8 mouse cellular contexts compared by ENCODE assay signal in genomic region chr1:43934416-43934810, GRCm38 (mm10). TPM values are rescaled to one million over a fixed set of nuclear protein-coding genes. Genes with fewer than 3 reads are reported as not detected.
DNase-seq lines count a peak whose midpoint lies in the region; ATAC-seq and TF ChIP-seq lines count a peak whose summit lies in the region.

No protein-coding gene starts in this region.

- peak overlapping the region; percentile 94 for H3K27ac ChIP-seq in layer of hippocampus, adult 2 months
- peak overlapping the region; percentile 75 for H3K27ac ChIP-seq in brown adipose tissue, adult 24 weeks (replicated peaks; ENCODE audit: low read depth, low read length)
- peak overlapping the region; percentile 94 for H3K27ac ChIP-seq in hindbrain, embryonic 16.5 days (ENCODE audit: low read depth, low read length)

- no peaks in the 10 kb centered on the region for H3K27me3 ChIP-seq in hindbrain, embryonic 16.5 days (replicated peaks; ENCODE audit: control insufficient read depth, insufficient read depth, low read length)

- H3K4me1 ChIP-seq in brown adipose tissue, adult 24 weeks (ENCODE audit: control insufficient read depth, insufficient read depth, insufficient read length, low read length) = no peaks in the 10 kb centered on the region; the same call in 1 of the 2 replicates
- H3K4me1 ChIP-seq in hindbrain, embryonic 16.5 days (ENCODE audit: control insufficient read depth, insufficient read depth, low read depth, low read length) = peaks cover 13% of the 10 kb centered on the region

- no peak for ATAC-seq in hindbrain, embryonic 16.5 days
- ATAC-seq in monocyte, adult 5-6 weeks (replicated peaks; ENCODE audit: insufficient number of reproducible peaks, low FRiP score, low TSS enrichment, poor library complexity, severe bottlenecking) = 0 out of 2 replicates have a peak, but pooled peaks have one; percentile 3

- H3K36me3 ChIP-seq in hindbrain, embryonic 16.5 days (ENCODE audit: control insufficient read depth, insufficient read depth, low read length) = no peaks in the 10 kb centered on the region

- no peak for TF ChIP-seq CTCF in layer of hippocampus, adult 2 months (conservative IDR thresholded peaks at IDR 0.05)

- 3% methylated on average over 17 of the region's 17 CpGs for WGBS in hindbrain, embryonic 16.5 days

- no peak for DNase-seq in layer of hippocampus, adult 2 months (ENCODE audit: low spot score in 2 of 2)
- DNase-seq in layer of hippocampus, postnatal 36 days = no peak
- no peak for DNase-seq in left cerebral cortex, postnatal 25 days (ENCODE audit: low spot score in 2 of 2)
- no peak for DNase-seq in retina, postnatal 1 day
- no peak for DNase-seq in left cerebral cortex, adult 8-10 months (ENCODE audit: low spot score in 2 of 2)

- peak overlapping the region; percentile 65 for H3K4me2 ChIP-seq in hindbrain, embryonic 16.5 days (ENCODE audit: low read length)

- peak overlapping the region; percentile 99 for H3K9ac ChIP-seq in hindbrain, embryonic 16.5 days (ENCODE audit: low read depth, low read length)

- peak overlapping the region; percentile 84 for H3K4me3 ChIP-seq in layer of hippocampus, adult 2 months
- H3K4me3 ChIP-seq in brown adipose tissue, adult 24 weeks (ENCODE audit: insufficient read depth, low read depth, low read length) = peak overlapping the region; percentile 77
- peak overlapping the region; percentile 100 for H3K4me3 ChIP-seq in hindbrain, embryonic 16.5 days (ENCODE audit: low read length)

- intact Hi-C loops in left cerebral cortex, postnatal 25 days (cut with DNase I) = no loop called here

- no peaks in the 10 kb centered on the region for H3K9me3 ChIP-seq in hindbrain, embryonic 16.5 days (ENCODE audit: control insufficient read depth, low read length)

RNA-seq across cellular contexts. Expression of gene Tpp2, which starts 1.0 kb away (rescaled TPM):
- 10 to 100 TPM; 49.6 to 51.5 TPM for total RNA-seq in layer of hippocampus, adult 2 months (2021)
- 10 to 100 TPM; 53.4 to 56.9 TPM for total RNA-seq in layer of hippocampus, postnatal 36 days (2021)
- 18.7 and 28.0 TPM in 2 replicates for polyA plus RNA-seq in brown adipose tissue, adult 24 weeks (2012; ENCODE audit: insufficient read depth, insufficient read length, missing spikeins)
- 55.1 and 59.5 TPM in 2 replicates for polyA plus RNA-seq in hindbrain, embryonic 16.5 days (2015; fragmentation: Nextera tagmentation; extraction: Ambion mirVana)
- total RNA-seq in monocyte, adult 5-6 weeks (2017) = 149 to 236 TPM (median 155 TPM) in 3 replicates
- 10 to 100 TPM; 50.5 to 50.7 TPM for total RNA-seq in left cerebral cortex, postnatal 25 days (2021)
- 10 to 100 TPM; 45.1 to 49.1 (median 46.9) TPM for total RNA-seq in left cerebral cortex, adult 8-10 months (2022)
